Mouse (Mus musculus) spleen, adult 2 months (tissue): ENCODE data around the gene Ncoa1.

ENCODE experiments used
- CTCF ChIP-seq: fragments of 200-500 bp; IDR thresholded peaks from 2 replicates; pipeline ENCODE4 v1.5.1; 2011; ENCODE audit warnings: mild to moderate bottlenecking, inconsistent platforms; ENCODE audit not compliant: insufficient read depth, insufficient read length, insufficient replicate concordance; ENCODE audit errors: extremely low read depth
- POLR2A ChIP-seq: fragments of 200-500 bp; IDR thresholded peaks from 2 replicates; pipeline ENCODE4 v1.6.1; 2011; ENCODE audit warnings: low read depth, low read length, inconsistent platforms

DNA sequence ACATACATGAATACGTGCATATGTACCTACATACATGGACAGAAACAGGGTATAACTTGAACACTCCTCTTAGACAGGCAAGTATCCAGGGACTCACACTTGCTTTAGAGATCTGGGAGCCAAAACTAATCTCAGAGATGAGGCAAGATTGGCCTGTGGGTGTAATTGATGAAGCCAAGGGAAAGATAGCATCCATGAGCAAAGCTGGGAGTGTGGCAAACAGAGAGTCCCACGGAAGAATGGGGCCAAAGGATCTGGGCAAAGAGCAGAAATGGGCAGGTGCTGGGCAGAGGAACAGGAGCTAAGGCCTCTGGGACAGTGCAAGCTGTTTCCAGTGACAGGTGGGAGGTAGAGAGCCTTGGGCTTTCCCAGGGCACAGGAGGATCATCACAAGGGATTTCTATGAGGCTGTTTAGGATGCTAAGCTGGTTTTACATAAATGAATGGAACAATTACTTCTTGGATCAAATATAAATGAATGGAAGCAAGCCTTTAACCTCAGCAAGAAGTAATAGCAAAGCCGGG, 22.7 kb upstream of the Ncoa1 start:
- no peak for TF ChIP-seq CTCF
- no peak for TF ChIP-seq POLR2A
